ENCODE assay signal across 8 mouse cellular contexts in the genomic region with DNA sequence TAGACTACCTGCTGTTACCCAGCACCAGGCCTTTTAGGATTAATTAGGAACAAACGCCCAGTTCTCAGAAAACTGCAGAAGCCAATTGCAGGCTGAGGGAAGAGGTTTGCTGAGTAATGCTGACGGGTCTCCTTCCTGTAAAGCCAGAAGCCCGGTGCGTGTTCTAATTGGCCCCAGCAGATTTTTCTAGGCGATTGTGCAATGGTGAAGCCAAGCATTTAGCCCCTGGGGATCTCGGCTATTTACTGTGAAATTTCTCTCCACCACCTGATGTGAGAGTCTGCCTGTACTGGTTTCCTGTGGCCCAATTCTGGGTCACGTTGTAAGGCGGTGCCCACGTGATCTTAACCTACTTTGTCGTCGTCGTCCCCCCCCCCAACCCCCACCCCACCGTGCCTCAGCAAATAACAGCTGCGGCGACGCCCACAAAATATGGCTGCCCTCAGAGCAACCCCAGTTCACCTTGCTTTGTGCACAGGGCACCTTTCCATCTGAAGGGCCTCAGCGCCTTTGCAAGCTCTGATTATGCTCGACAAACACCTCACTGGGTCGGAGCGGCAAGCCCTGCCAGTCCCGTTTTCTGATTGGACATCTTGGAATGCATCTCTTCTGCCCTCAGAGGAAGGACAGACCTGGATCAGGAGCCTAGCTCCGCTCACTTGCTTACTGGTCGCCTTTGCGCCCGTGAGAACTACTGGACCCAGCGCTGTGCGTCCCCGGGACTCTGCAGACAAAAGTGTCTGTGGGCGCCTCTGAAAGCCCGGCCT. TPM values are rescaled to one million over a fixed set of nuclear protein-coding genes. Genes with fewer than 3 reads are reported as not detected.
DNase-seq lines count a peak whose midpoint lies in the region; ATAC-seq and TF ChIP-seq lines count a peak whose summit lies in the region.

No protein-coding gene starts in this region.

- peak; percentile 78 for ATAC-seq in heart, embryonic 11.5 days (replicated peaks; ENCODE audit: insufficient number of reproducible peaks, low FRiP score, low TSS enrichment)
- ATAC-seq in kidney, embryonic 15.5 days (replicated peaks; ENCODE audit: low FRiP score), result peak; percentile 71
- peak; percentile 84 for ATAC-seq in midbrain, postnatal 0 days (ENCODE audit: low FRiP score)

- WGBS in heart, embryonic 11.5 days (ENCODE audit: insufficient replicate concordance), result under 1% methylated on average over 30 of the region's 30 CpGs
- WGBS in kidney, embryonic 15.5 days, result under 1% methylated on average over 30 of the region's 30 CpGs
- under 1% methylated on average over 30 of the region's 30 CpGs for WGBS in midbrain, postnatal 0 days

- no peaks in the 10 kb centered on the region for H3K9me3 ChIP-seq in erythroblast, embryonic 14.5 days (ENCODE audit: control insufficient read depth, low read length)
- H3K9me3 ChIP-seq in heart, embryonic 11.5 days (replicated peaks; ENCODE audit: control insufficient read depth, low read length), result no peaks in the 10 kb centered on the region
- H3K9me3 ChIP-seq in kidney, embryonic 15.5 days (replicated peaks), result no peaks in the 10 kb centered on the region
- H3K9me3 ChIP-seq in midbrain, postnatal 0 days (ENCODE audit: low read length), result no peaks in the 10 kb centered on the region

- peaks cover 32% of the 10 kb centered on the region for H3K4me1 ChIP-seq in erythroblast, embryonic 14.5 days (ENCODE audit: control insufficient read depth)
- peaks cover 12% of the 10 kb centered on the region for H3K4me1 ChIP-seq in heart, embryonic 11.5 days (ENCODE audit: control insufficient read depth, insufficient read depth, low read length)
- H3K4me1 ChIP-seq in kidney, embryonic 15.5 days, result peaks cover 28% of the 10 kb centered on the region
- H3K4me1 ChIP-seq in midbrain, postnatal 0 days (ENCODE audit: insufficient read depth, low read length), result no peaks in the 10 kb centered on the region

- TF ChIP-seq CTCF in midbrain, postnatal 0 days (IDR thresholded peaks at IDR 0.05), result no peak

- H3K27ac ChIP-seq in heart, embryonic 11.5 days (ENCODE audit: low read depth, low read length), result peak overlapping the region; percentile 97
- peak overlapping the region; percentile 92 for H3K27ac ChIP-seq in kidney, embryonic 15.5 days
- H3K27ac ChIP-seq in midbrain, postnatal 0 days (ENCODE audit: low read depth, low read length), result peak overlapping the region; percentile 93

- DNase-seq in CD4-positive helper T cell, adult 2 months (ENCODE audit: low read depth, low spot score), result peak; percentile 90
- DNase-seq in brain, adult 2 months (ENCODE audit: low read depth, low spot score), result peak; percentile 94
- peak; percentile 85 for DNase-seq in liver
- DNase-seq in midbrain, postnatal 0 days (ENCODE audit: low spot score), result peak; percentile 93
- DNase-seq in spleen, postnatal 36 days (ENCODE audit: low spot score in 2 of 2), result peak; percentile 85 to 89

- H3K9ac ChIP-seq in heart, embryonic 11.5 days (ENCODE audit: low read depth, low read length), result peak overlapping the region; percentile 72
- H3K9ac ChIP-seq in kidney, embryonic 15.5 days, result peak overlapping the region; percentile 33
- H3K9ac ChIP-seq in midbrain, postnatal 0 days (replicated peaks; ENCODE audit: low read length, poor library complexity, severe bottlenecking), result peak overlapping the region; percentile 67

- no peaks in the 10 kb centered on the region for H3K36me3 ChIP-seq in erythroblast, embryonic 14.5 days (ENCODE audit: control insufficient read depth)
- no peaks in the 10 kb centered on the region for H3K36me3 ChIP-seq in heart, embryonic 11.5 days (ENCODE audit: control insufficient read depth, insufficient read depth, low read length)
- no peaks in the 10 kb centered on the region for H3K36me3 ChIP-seq in kidney, embryonic 15.5 days
- no peaks in the 10 kb centered on the region for H3K36me3 ChIP-seq in midbrain, postnatal 0 days (ENCODE audit: insufficient read depth, low read length)

- peak overlapping the region; percentile 76 for H3K4me3 ChIP-seq in erythroblast, embryonic 14.5 days (replicated peaks)
- H3K4me3 ChIP-seq in heart, embryonic 11.5 days (ENCODE audit: low read depth, low read length), result peak overlapping the region; percentile 53
- peak overlapping the region; percentile 44 for H3K4me3 ChIP-seq in kidney, embryonic 15.5 days (replicated peaks)
- peak overlapping the region; percentile 35 for H3K4me3 ChIP-seq in midbrain, postnatal 0 days (ENCODE audit: low read depth, low read length)

- H3K27me3 ChIP-seq in erythroblast, embryonic 14.5 days (ENCODE audit: control insufficient read depth), result no peaks in the 10 kb centered on the region
- H3K27me3 ChIP-seq in heart, embryonic 11.5 days (ENCODE audit: control insufficient read depth, insufficient read depth, low read length), result no peaks in the 10 kb centered on the region
- no peaks in the 10 kb centered on the region for H3K27me3 ChIP-seq in kidney, embryonic 15.5 days
- no peaks in the 10 kb centered on the region for H3K27me3 ChIP-seq in midbrain, postnatal 0 days (ENCODE audit: insufficient read depth, low read length)

- peak overlapping the region; percentile 93 for H3K4me2 ChIP-seq in heart, embryonic 11.5 days
- peak overlapping the region; percentile 85 for H3K4me2 ChIP-seq in kidney, embryonic 15.5 days
- peak overlapping the region; percentile 71 for H3K4me2 ChIP-seq in midbrain, postnatal 0 days (ENCODE audit: low read depth, low read length, poor library complexity, severe bottlenecking)

RNA-seq across cellular contexts. Expression of gene Spen, which starts 20.9 kb away (rescaled TPM):
- polyA plus RNA-seq in erythroblast, embryonic 14.5 days (2012), result 25.6 and 25.7 TPM in 2 replicates
- 7.5 TPM in 2 replicates for polyA plus RNA-seq in heart, embryonic 11.5 days (2014; fragmentation: Nextera tagmentation; extraction: Ambion mirVana)
- polyA plus RNA-seq in kidney, embryonic 15.5 days (2015; fragmentation: Nextera tagmentation; extraction: Ambion mirVana), result 10.3 and 11.1 TPM in 2 replicates
- 20.0 and 23.2 TPM in 2 replicates for total RNA-seq in midbrain, postnatal 0 days (2014; rRNA removed)
- polyA plus RNA-seq in midbrain, postnatal 0 days (2015; fragmentation: Nextera tagmentation; extraction: Ambion mirVana), result 8.6 and 13.6 TPM in 2 replicates

RNA-seq across cellular contexts. Expression of gene Fblim1, which starts 46.6 kb away (rescaled TPM):
- polyA plus RNA-seq in erythroblast, embryonic 14.5 days (2012), result 0.02 TPM in 2 replicates
- polyA plus RNA-seq in heart, embryonic 11.5 days (2014; fragmentation: Nextera tagmentation; extraction: Ambion mirVana), result 53.9 and 64.0 TPM in 2 replicates
- 71.4 and 81.3 TPM in 2 replicates for polyA plus RNA-seq in kidney, embryonic 15.5 days (2015; fragmentation: Nextera tagmentation; extraction: Ambion mirVana)
- total RNA-seq in midbrain, postnatal 0 days (2014; rRNA removed), result 24.0 and 26.2 TPM in 2 replicates
- 23.1 and 24.1 TPM in 2 replicates for polyA plus RNA-seq in midbrain, postnatal 0 days (2015; fragmentation: Nextera tagmentation; extraction: Ambion mirVana)

RNA-seq across cellular contexts. Expression of gene Tmem82, which starts 59.1 kb away (rescaled TPM):
- polyA plus RNA-seq in erythroblast, embryonic 14.5 days (2012), result 0.03 TPM in 1 of 2 replicates, not detected in the other
- 0.17 and 0.30 TPM in 2 replicates for polyA plus RNA-seq in heart, embryonic 11.5 days (2014; fragmentation: Nextera tagmentation; extraction: Ambion mirVana)
- 2.7 and 3.1 TPM in 2 replicates for polyA plus RNA-seq in kidney, embryonic 15.5 days (2015; fragmentation: Nextera tagmentation; extraction: Ambion mirVana)
- 0.33 and 1.4 TPM in 2 replicates for total RNA-seq in midbrain, postnatal 0 days (2014; rRNA removed)
- polyA plus RNA-seq in midbrain, postnatal 0 days (2015; fragmentation: Nextera tagmentation; extraction: Ambion mirVana), result 0.68 and 0.85 TPM in 2 replicates

Comparison
In these comparisons a context has a peak if more than half of its experiments do, and no peak if none do; other contexts are left out.
1. Peak in every context shown above with its lines: DNase-seq, ATAC-seq, H3K4me3 ChIP-seq and H3K27ac ChIP-seq.
2. RNA of gene Fblim1, which starts 46.6 kb away (polyA plus RNA-seq): 71.4 to 81.3 TPM in kidney, embryonic 15.5 days, 53.9 to 64.0 TPM in heart, embryonic 11.5 days and 23.1 to 24.1 TPM in midbrain, postnatal 0 days; 0.02 TPM in erythroblast, embryonic 14.5 days; every median in the first group is over 10 times any median in the second.